Mouse (Mus musculus) large intestine, adult 2 months (tissue): ENCODE results near the gene Vmn1r132. TPM values are rescaled to one million over a fixed set of nuclear protein-coding genes. Genes with fewer than 3 reads are reported as not detected.
"Not testable (repeated sequence)": the region's sequence is repeated elsewhere in the genome, so short reads cannot be mapped to it uniquely, and the experiment has no call there.

Source experiments
- DNase-seq: peaks from one replicate; pipeline ENCODE4 v3.0.0-alpha.2; 2012; ENCODE audit warnings: low read depth, low spot score
- WGBS: fragments of 180-500 bp; shearing (Covaris S2); methylation state at CpG from one replicate; pipeline ENCODE4 v1.1.7; 2018; 5-methylcytosine and 5-hydroxymethylcytosine counted together
- polyA plus RNA-seq: library from polyadenylated mRNA; depleted of rRNA; stranded (reverse); fragments of >200 nt; gene quantifications from 2 replicates; pipeline ENCODE4 v1.2.3, GENCODE M21; 2012; rRNA removed

The Vmn1r132 gene
- not detected in 2 replicates for polyA plus RNA-seq

DNA sequence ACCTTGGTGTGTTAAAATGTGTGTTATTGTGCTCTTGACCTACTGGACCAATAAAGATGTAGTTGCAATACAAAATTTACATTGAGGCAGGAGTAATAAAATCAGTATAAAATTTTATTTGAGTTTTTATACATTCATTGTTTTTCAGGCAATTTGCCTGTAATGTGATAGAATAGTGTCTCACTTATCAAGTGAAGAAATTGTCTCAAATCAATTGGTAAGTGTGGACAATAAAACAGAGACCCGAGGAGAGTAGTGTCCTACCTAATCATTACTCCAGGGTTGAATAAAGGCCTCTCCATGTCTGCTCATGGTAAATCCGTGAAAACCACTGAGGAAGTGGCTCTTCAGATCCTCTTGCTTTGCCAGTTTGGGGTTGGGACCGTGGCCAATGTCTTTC, at the start of gene Vmn1r132:
TSS of gene Vmn1r132 (plus strand) at position 301 of the 400 bp plus-strand sequence.
- not testable (repeated sequence) for DNase-seq
- no CpG with 5 or more reads among the region's 3 CpGs for WGBS

Other genes starting within 250 kb of the Vmn1r132 start
- gene Gm6882, start 181.3 kb upstream of the Vmn1r132 start, polyA plus RNA-seq: not detected in 2 replicates
- gene Vmn1r130, start 102.3 kb upstream of the Vmn1r132 start, polyA plus RNA-seq: not detected in 2 replicates
- not detected in 2 replicates for gene Vmn1r131, start 68.0 kb upstream of the Vmn1r132 start, polyA plus RNA-seq
- not detected in 2 replicates for gene Gm4175, start 147.4 kb downstream of the Vmn1r132 start, polyA plus RNA-seq
- gene Gm4177, start 182.6 kb downstream of the Vmn1r132 start, polyA plus RNA-seq: not detected in 2 replicates
- gene Vmn1r135, start 218.3 kb downstream of the Vmn1r132 start, polyA plus RNA-seq: not detected in 2 replicates
- gene Gm5725, start 230.2 kb downstream of the Vmn1r132 start, polyA plus RNA-seq: not detected in 2 replicates